Mouse (Mus musculus): Measurements from ENCODE around the gene Slc43a2. TPM values are rescaled to one million over a fixed set of nuclear protein-coding genes. Genes with fewer than 3 reads are reported as not detected.

The Slc43a2 gene
- polyA plus RNA-seq, 1 experiment from 2014 or later = 17.3 TPM

Small RNA genes lying within 50 kb of the gene (microRNA-seq; reads per million reads assigned to microRNA genes)
- not detected for gene Mir3971

Other genes starting within 250 kb of the Slc43a2 start
- gene Rpa1, start 183.4 kb upstream of the Slc43a2 start, polyA plus RNA-seq (2015; fragmentation: Nextera tagmentation; extraction: Ambion mirVana) = 69.1 and 70.6 TPM in 2 replicates
- 15.3 and 15.5 TPM in 2 replicates for gene Smyd4, start 183.3 kb upstream of the Slc43a2 start, polyA plus RNA-seq (2015; fragmentation: Nextera tagmentation; extraction: Ambion mirVana)
- gene Serpinf1, start 109.0 kb upstream of the Slc43a2 start, polyA plus RNA-seq (2015; fragmentation: Nextera tagmentation; extraction: Ambion mirVana) = 27.5 and 31.5 TPM in 2 replicates
- 0.07 TPM in 1 of 2 replicates, not detected in the other for gene Serpinf2, start 92.1 kb upstream of the Slc43a2 start, polyA plus RNA-seq (2015; fragmentation: Nextera tagmentation; extraction: Ambion mirVana)
- gene Wdr81, start 77.0 kb upstream of the Slc43a2 start, polyA plus RNA-seq (2015; fragmentation: Nextera tagmentation; extraction: Ambion mirVana) = 6.8 and 8.1 TPM in 2 replicates
- 2.0 and 2.5 TPM in 2 replicates for gene Tlcd2, start 70.0 kb upstream of the Slc43a2 start, polyA plus RNA-seq (2015; fragmentation: Nextera tagmentation; extraction: Ambion mirVana)
- 58.2 and 61.8 TPM in 2 replicates for gene Prpf8, start 44.9 kb upstream of the Slc43a2 start, polyA plus RNA-seq (2015; fragmentation: Nextera tagmentation; extraction: Ambion mirVana)
- 0.97 and 1.2 TPM in 2 replicates for gene Rilp, start 21.6 kb upstream of the Slc43a2 start, polyA plus RNA-seq (2015; fragmentation: Nextera tagmentation; extraction: Ambion mirVana)
- gene Scarf1, start 18.2 kb upstream of the Slc43a2 start, polyA plus RNA-seq (2015; fragmentation: Nextera tagmentation; extraction: Ambion mirVana) = 3.4 and 3.5 TPM in 2 replicates
- gene Pitpna, start 56.4 kb downstream of the Slc43a2 start, polyA plus RNA-seq (2015; fragmentation: Nextera tagmentation; extraction: Ambion mirVana) = 77.8 and 99.2 TPM in 2 replicates
- 41.9 and 43.4 TPM in 2 replicates for gene Inpp5k, start 99.3 kb downstream of the Slc43a2 start, polyA plus RNA-seq (2015; fragmentation: Nextera tagmentation; extraction: Ambion mirVana)
- gene Myo1c, start 118.8 kb downstream of the Slc43a2 start, polyA plus RNA-seq (2015; fragmentation: Nextera tagmentation; extraction: Ambion mirVana) = 6.5 and 7.6 TPM in 2 replicates
- gene Crk, start 147.6 kb downstream of the Slc43a2 start, polyA plus RNA-seq (2015; fragmentation: Nextera tagmentation; extraction: Ambion mirVana) = 129 and 130 TPM in 2 replicates
- 1,420 and 1,493 TPM in 2 replicates for gene Ywhae, start 201.2 kb downstream of the Slc43a2 start, polyA plus RNA-seq (2015; fragmentation: Nextera tagmentation; extraction: Ambion mirVana)